Mouse (Mus musculus) kidney, adult 2 months (tissue): ENCODE results near the gene Fanca.

ENCODE experiments used
- CTCF ChIP-seq: fragments of 200-500 bp; conservative IDR thresholded peaks from 2 replicates; pipeline ENCODE4 v1.5.1; 2011; ENCODE audit warnings: low read depth, mild to moderate bottlenecking, control low read depth, low read length, moderate library complexity, mixed read lengths; ENCODE audit not compliant: insufficient read depth, insufficient read length
- POLR2A ChIP-seq: fragments of 200-500 bp; IDR thresholded peaks from one replicate; pipeline ENCODE4 v1.6.1; 2011; ENCODE audit warnings: low read depth, low read length, control low read depth

DNA sequence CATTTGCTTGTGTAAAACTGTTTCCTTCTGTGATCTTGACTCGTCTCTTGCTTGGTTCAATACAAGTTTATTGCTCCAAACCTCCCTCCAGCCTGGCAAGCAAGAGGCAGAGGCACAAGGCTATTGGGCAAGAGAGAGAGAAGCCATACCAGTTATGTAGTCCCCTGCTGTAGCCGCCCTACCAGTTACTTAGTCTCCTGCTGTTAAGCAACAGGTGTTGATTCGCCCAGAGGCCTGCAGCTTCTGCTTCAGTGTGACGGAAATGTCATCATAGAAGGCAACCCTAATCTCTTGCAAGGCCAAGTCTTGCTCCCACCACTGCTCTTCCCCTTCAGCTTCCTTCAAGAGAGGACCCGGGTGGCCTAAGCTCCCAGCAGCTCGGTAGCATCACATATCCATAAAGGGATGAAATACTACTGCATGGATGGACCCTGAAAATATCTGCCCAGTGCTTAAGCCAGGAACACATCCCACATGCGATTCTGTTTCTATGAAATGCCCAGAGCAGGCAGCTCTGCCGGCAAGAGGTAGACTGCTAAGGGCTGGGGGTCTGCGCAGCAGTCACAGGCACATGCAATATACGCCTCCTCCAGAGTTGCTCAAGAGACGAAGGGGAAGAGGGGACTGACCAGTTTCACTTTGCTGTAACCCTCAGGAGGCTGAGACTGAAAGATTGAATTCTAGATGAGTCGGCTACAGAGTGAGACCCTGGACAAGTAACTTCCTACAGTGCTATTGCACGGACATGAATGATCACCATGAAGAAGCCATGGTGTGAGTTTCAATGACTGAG is 37.9 kb downstream of the Fanca start:
- TF ChIP-seq CTCF (no peak), POLR2A (no peak)
